Mouse (Mus musculus) fibroblast of lung, adult 2 months (primary cell): ENCODE data around the gene Pm20d1.
"Not testable (repeated sequence)": the region's sequence is repeated elsewhere in the genome, so short reads cannot be mapped to it uniquely, and the experiment has no call there.

Experiments used
- DNase-seq: peaks from one replicate; pipeline ENCODE4 v3.0.0-alpha.2; 2011; ENCODE audit warnings: low read depth

Pm20d1 gene

DNA sequence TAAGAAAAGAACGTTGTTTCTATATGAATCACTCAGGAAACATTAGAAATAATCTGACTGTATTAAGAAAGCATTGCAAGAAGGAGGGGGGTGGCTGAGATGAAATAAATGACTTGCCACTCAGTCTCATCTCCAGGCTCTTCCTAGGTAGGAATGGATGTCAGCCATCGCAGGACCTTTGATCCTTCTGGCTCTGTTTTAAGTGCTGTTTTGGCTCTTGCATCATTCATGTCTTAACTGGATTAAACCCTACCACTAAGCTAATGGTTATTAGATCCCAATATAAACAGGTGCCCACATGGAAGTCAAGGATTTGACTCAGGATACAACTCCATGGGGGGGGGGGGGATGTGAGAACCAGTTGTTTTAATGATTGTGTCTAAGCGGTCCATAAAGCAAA, 2.0 kb upstream of the Pm20d1 start:
- DNase-seq = no peak

DNA sequence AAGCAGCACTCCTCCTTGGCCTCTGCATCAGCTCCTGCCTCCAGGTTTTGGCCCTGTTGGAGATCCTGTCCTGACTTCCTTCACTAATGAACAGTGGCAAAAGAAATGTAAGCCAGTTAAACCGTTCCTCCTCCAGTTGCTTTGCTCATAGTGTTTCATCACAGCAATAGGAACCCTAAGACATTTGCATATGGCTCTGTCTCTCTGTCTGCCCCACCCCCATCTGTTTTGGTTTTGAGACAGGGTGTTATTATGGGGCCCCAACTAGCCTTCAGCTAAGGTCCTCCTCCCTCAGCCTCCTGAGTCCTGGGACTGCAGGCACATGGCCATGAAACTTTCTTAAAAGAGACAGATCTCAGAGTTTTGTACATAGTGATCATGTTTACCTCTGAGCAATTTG, 2.8 kb downstream of the Pm20d1 start:
- DNase-seq = no peak

DNA sequence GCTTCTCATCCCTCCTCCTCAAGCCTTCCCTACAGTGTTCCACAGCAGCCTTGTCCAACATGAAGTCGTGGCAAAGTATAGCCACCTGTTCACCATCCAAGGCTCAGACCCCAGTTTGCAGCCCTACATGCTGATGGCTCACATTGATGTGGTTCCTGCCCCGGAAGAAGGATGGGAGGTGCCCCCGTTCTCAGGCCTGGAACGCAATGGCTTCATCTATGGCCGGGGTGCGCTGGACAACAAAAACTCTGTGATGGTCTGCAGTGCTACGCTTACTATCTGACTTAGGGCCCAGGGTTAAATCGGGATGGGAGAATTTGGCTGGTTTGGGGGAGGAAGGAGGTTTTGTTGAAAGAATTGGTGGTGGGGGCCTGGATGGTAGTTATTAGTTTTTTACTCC, 3.9 kb downstream of the Pm20d1 start:
- no peak for DNase-seq

DNA sequence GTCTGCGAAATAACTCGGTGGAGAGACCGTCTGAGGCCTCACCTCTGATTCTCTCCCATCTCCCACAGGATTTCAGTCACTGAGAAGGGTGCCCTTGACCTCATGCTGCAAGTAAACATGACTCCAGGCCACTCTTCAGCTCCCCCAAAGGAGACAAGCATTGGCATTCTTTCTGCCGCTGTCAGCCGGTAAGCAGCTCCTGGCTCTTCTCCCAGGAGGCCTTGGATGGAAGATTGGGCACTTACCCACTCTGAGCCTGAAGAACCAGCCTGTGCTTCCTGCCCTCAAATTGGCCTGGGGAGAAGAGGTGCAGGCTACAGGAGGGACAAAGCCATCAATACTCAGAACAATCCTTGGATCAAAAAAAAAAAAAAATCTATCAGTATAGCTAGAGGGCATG, 5.5 kb downstream of the Pm20d1 start:
- no peak for DNase-seq

DNA sequence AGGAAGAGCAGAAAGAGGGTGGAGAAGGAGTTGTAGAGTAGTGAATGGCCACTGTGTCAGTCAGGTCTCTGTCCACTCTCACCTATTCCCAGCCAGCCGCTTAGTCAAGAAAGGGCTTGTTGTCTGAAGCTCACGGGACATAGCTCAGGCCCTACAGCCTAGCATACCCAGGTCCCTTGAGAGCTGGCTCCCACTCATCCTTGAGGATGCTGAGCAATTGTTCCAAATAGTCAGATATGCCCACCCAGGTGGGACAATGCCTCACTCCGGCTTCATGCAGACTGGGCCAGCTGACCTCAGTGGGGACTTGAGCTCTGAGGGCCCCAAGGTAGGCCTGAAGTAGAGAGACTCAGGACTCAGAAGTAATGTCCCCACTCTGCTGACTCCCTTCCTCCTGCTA, 7.0 kb downstream of the Pm20d1 start:
- DNase-seq = no peak

DNA sequence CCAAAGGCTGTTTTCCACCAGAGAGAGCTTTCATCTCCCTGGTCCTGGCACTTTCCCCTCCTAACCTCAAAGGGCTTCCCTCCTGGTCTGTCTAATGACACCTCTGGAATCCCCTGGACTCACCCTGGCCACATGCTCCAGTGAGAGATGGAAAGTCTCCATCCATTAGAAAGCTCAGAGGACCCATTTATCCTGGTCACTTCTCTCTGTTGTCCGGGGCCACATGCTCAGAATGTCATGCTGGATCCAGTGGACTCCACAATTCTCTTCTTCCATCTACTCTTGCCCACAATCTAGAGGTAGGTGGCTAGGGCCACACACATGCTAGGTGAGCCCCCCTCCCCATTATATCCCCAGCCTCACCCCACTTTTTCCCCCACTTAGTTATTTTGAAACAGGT, 11.8 kb downstream of the Pm20d1 start:
- DNase-seq = no peak

DNA sequence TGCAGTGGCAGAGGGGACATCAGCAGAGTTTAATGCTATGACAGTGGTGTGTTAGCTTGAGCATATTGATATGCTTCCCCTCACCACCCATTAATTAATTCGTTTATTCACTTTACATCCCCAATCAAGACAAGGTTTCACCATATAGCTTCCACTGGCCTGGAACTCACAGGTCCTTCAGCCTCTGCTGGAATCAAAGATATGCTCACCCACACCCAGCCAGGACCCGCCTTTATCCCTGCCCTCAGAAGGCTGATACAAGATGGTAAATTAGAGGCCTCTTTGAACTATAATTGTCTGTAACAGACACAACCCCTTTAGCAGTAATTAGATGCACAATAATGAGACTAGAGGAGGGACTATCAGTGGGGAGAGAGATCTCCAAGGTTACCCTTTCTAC, 12.5 kb downstream of the Pm20d1 start:
- no peak for DNase-seq

DNA sequence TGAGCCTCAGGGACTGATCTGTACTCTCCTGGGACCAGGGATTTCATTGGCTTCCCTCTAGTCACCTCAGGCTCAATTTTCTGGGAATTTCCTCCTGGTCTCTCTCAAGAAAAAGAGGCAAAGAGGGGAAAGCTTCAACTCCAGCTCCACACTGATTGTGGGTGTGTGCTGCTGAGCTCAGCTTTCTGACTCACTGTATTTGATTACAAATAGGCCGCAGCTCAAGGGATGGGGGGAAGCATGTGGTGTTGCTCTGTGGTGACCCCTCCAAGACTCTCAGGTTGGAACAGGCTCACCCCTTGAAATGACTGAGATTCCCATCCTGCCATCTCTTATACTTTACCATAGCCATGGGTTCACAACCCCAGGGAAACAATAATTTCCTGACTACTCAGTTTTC, 14.2 kb downstream of the Pm20d1 start:
- DNase-seq = no peak

DNA sequence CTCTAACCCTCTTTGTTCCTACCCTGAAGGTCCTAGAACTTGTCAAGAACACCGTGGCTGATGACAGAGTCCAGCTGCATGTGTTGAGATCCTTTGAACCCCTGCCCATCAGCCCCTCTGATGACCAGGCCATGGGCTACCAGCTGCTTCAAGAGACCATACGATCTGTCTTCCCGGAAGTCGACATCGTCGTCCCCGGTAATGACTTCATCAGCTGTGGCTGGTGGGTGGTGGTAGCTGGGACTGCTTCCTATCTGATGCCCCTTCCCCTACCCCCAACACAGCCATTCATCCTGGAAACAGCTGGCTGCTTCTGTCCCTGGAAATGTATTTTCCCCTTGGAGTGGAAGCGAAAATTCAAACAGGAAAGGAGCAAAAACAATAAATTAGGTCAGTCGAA, 14.8 kb downstream of the Pm20d1 start:
- DNase-seq = no peak

DNA sequence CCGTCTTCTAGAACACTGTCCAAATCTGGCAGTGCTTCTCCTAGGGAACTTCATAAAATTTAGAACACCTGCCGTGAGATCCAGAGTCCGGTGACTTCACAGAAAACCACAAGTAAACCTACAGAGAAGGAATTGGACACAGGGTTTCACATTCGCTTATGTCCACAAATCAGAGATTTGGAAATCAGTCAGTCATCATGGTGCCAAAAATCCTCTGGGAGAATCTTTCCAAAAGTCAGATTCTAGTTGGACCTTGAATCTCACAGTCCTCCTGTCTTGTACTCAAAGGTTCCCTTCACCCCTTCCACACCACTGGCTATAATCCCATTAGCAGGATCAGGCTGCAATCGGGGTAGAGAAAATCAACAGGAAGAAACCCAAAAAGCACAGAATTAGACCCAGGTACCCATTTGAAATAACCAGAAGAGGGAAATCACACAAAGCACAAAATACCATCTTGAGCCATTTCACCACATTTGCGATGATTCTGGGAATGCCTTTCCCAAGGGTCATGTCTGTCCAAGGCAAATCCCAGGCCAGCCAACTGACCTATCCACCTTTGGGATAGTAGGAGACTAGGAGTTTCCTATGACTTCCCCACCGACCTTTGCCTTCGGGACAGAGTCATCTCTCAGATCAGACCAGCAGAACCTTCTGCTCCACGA, 15.6 kb downstream of the Pm20d1 start:
- no peak for DNase-seq

DNA sequence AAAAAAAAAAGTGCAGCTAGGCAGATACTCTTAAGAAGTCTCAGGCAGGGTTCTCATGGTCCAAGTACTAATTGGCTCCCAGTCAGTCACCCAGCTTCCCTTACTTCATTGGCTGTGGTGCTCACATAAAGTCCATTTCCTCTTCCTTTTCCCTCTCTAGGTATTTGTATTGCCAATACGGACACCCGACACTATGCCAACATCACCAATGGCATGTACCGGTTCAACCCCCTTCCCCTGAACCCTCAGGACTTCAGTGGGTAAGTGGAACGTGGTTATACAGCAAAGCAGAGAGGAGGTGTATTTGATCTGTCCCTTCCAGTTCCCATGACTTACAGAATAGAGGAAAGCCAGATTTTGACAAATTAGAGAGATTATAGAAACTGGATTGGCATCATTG, 16.6 kb downstream of the Pm20d1 start:
- DNase-seq = no peak

DNA sequence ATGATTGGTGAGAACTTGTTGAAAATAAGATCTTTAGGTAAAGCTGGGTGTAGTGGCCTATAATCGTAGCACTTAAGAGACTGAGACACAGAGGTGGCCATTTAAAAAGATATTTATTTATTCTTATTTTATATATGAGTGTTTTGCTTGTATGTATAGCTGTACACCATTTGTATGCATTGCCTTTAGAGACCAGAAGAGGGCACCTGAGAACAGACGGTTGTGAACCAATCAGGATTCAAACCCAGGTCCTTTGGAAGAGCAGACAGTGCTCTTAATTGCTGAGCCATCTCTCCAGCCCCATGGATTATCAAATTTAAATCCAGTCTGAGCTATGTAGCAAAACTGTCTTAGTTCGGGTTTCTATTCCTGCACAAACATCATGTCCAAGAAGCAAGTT, 17.0 kb downstream of the Pm20d1 start:
- DNase-seq = no peak

DNA sequence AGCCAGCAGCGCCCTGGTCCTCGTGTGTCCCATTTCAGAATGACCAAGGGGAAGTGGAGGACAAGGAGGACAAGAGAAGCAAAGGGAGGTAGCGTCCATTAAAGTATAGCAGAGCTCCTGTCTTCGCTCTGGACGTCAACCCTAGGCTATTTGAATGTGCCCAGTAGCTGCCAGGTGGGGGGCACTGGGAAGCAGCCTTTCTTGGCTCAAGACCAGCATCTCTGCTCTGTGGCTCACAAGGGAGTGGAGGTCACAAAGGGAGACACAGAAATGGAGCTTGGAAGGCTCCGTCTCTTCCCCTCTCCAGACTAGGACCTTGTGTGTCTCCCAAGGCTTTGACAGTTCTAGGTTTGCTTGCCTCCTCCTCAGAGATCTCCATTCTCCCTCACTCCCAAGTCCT, 19.7 kb downstream of the Pm20d1 start:
- DNase-seq = no peak

DNA sequence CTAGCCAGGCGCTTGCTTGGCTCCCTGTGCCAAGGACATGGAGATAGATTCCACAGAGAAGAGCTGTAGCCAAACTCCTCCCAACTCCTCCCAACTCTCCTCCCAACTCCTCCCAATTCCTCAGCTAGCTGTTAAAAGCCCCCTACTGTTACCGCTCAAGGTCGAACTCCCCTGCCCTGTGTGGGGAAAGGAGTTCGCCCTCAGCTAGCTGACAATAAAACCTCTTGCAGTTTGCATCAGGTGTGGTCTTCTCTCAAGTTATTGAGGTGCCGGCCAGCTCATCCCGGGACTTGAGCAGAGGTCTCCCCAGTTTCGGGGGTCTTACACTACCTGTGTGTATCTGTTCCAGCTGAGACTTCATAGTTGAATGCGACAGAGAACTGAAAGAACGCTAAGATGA, 23.2 kb downstream of the Pm20d1 start:
- not testable (repeated sequence) for DNase-seq

DNA sequence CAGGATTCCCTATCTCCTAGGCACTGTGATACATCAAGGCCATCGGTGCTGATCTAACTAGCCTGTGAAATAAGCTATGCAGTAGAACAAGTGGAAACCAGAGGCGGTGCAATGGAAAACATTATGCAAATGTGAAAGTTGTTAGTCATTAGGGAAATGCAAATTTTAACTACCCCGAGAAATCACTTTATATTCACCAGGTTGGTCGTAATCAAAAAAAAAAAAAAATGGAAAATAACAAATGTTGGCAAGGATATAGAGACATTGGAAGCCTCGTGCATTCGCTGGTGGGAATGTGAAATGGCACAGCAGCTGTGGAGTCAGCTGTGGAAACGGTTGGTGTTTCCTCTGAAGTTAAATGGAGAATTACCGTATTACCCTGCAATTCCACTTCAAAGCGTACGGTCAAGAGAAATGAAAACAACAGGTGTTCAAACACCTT, 23.7 kb downstream of the Pm20d1 start:
- no peak for DNase-seq

DNA sequence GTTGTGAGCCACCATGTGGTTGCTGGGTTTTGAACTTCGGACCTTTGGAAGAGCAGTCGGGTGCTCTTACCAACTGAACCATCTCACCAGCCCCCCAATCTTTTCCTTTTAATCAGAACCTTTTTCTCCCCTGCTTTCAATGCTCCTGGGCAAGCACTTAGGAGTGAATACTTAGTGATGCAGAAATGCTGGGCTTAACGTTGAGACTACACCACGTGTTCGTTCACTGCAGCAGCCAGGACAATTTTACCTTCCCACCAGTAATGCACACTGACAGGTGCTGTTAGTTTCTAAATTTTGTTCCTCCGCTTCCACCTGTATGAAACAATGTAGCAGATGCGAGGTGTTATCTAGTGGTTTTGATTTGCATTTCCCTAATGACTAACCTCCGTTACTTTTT, 25.1 kb downstream of the Pm20d1 start:
- DNase-seq = no peak

DNA sequence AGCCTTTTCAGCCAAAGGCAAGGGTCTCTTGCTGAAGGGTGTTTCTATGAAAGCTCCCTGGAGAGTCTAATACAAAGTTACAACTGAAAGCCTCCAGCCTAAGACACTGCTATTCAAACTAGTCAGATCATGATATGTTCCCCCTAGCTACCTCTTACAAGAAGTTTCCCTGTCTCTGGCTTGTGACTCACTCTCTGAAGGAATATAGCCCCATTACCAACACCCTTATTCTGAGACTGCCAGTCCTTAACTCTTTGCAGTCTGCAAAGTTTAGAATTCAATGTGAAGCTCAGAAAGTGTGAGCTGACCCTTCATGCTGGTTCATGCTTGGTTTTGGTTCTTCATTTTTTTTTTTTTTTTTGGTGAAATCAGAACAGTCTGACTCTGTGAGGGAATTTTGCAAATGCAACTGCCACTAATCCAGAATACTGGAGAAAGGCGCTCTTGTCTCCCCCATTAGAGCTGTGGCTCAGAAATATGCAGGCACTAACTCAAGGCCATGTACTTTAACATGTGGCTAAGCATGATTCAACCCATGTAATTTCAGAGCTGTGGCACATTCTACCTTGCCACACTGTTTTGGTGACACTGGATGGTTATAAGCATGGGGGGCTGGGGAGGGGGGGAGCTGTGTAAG, 25.8 kb downstream of the Pm20d1 start:
- DNase-seq = no peak

DNA sequence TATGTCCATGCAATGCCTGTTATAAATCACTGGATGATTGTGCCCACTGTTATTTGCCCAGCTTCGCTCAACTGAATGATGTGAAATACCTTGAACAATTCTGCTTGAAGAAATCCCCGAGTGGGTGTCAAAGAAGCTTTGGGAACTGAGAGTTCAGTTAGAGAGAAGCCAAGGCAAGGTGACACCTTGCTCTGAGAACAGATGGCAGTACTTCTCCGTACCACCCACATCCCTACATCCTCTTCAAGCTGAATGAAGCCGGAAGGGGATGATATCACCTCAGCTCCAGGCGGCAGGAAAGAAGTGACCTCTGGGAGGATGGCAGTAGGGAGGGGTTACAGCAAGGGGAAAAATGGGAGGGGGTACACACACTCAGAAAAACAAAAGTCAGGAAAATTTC, 26.4 kb downstream of the Pm20d1 start:
- DNase-seq = no peak

DNA sequence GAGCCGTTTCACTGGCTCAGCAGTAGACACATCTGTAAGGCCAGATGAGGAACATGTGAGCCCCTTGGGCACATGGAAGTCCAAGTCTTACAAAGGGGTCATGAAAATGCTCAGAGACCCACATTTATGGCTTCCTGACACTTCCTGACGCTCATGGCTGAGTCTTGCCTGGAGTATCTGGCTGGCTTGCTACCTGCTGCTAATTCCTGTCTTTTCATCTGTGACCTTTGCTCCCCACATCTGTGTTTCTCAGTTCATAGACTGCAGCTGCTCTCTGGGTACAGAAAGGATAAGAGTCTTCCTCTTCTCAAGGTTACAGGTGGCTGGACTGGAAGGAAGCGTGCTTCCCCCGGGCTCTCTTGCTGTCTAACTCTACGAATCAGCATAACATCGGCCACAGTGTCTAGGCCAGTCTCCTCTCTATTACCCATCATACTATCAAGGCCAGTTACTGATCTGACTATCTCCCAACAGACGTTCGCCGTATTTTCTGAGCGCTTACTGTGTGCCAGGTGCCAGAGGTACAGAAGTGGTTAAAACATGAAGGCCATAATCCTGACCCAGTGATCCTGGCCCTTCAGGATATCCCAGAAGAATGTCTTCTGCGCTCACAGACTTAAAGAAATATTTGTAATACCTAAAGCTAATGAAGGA, 27.5 kb downstream of the Pm20d1 start:
- DNase-seq = no peak

DNA sequence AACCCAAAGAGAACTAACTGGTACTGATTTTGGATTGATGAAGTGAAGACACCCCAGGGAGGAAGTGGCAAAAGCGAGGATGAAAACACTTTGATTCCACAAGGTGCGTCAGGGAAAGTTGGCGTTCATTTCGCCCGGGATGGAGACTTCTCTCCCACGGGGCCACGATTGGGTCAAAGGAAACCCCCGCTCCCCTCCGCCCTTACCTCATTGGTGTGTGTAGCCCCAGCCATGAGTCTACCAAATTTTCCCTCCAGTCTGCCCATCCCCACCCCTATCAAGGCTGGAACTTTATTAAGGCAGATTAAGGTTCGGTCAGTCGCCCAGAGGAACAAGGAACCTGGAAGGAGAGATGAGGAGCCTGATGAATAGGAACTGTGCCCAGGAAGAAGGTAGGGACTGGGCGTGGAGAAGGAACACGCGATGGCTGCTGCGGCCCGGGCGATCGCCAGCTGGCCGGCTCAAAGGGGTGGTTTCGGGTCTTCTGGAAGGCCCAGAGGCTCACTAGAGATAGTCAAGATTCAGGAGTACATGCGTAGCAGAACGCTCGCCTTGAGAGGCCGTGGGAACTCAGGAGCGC, 30.1 kb downstream of the Pm20d1 start, which contains the start of gene Slc41a1:
Gene Slc41a1, plus strand, starts transcription at position 287 of the 580 bp plus-strand sequence.
- no peak for DNase-seq

DNA sequence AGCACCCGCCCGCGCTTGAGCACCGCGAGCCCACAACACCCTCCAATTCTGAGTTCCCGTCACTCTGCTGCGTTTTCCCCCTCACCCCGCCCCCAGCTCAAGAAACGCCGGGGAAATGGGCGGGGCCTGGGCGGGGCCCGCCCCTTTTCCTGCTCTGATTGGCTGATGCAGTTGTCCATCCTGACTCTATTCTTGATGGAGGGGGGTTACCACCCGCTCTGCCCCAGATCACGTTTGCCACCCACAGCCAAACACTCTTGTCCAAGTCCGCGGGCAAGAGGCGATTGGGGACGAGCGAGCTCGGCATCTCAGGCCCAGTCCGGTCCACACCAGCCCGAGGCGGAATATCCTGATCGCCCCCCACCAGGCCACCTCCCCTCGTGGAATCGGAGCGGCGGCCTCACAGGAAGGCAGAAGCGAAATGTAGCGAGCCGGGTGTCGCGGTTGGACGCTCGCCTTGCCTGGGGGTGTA, 30.6 kb downstream of the Pm20d1 start:
- DNase-seq = peak; percentile 87

DNA sequence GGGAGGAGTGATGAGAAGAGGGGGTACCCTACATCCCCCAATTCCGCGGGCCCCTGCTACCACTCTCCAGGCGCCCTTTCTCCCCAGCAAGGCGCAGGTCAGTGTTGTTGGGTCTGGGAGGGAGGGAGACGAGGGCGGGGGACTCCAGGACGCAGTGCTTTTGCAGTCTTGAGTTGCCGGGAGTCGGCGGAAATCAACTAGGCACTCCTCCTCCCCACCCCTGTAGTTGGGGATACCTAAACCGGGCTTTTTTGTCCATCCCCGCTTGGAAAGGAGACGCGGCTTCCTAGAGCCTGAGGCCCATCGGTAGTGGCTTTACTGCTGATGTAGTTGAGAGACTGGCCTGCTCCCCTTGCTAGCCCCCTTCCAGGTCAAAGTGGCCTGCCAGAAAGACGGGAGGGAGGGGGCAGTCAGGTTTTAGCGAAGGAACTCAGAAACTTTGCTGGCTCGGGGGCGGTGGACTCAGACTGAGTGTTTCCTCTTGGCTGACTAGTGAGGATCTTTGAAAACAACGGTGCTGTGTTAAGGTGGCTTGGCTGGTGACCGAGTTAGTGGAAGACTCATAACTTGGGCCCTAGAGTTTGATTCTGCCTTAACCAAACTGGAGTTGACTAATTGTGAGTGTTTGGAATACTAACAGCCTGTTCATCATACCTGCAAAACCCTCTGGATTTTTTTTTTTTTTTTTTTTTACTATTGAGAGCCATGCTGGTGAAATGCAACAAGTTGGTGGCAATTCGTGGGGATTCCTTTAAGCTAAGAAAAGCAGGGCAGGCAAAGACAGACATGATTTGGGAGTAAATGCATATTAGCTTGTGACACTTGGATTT, 31.3 kb downstream of the Pm20d1 start:
- DNase-seq = peak; percentile 57
